Mouse (Mus musculus): ENCODE measurements at regions not wholly inside any gene's neighbourhood (a gene's known extent, or its start where the extent isn't known, plus 50 kb on each side); places are given as distances from the start of the nearest gene placed in this dataset.
"Not testable (repeated sequence)": the region's sequence is repeated elsewhere in the genome, so short reads cannot be mapped to it uniquely, and the experiment has no call there.

DNA sequence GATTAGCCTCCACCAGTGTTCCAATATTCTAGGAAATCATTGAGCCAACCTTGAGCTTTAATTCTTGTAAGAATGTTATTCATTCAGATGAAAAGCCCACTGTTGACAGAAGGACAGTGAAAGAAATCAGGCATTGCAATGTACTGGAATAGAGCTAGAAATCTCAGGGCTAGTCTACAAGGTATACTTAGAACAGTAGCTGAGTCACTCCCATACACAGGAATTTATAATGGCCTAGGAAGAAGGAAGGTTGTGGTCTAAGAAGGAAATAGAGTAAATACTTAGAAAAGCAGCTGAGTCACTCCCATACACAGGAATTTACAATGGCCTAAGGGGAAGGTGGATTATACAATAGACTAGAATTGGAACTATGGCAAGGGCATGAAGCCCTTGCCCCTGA is 174.6 kb downstream of the Fam181b start:
- not testable (repeated sequence) for DNase-seq (ENCODE audit: low spot score)

DNA sequence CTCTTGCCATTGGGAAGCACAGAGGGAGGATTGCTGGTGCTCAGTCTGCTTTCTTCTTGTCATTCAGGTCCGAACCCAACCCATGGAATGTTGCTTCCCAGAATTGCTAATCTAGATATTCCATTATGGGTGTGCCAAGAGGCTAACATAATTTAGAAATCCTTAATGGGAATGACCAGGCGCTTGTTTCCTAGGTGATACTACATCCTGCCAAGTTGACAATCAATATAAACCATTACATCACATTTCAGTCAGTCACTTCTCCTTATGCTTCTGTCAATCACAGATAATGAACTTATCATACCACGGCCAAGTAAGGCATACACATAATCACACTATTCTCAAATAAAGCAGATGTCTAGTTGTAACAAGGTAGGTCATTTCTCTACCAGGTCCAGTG is 206.1 kb downstream of the Fam181b start:
- DNase-seq (ENCODE audit: low spot score) = no peak

DNA sequence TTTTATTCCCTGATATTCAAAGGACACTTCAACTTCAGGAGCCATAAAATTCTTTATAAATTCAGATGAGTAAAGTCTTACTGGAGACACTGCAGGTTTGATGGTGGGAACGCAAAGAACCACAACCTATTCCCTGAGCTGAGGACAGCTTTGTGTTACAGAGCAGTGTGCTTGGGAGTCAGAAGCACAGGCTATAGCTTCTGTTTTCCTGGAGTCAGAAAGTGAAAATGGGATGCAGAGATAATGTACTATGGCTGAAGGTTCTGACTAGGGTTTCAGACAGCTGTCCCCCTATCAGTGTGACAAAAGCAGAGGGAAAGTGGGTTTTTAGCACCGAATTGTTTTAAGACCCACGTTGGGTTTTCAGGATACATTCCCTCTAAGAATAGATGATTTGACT is 211.8 kb downstream of the Fam181b start:
- no peak for DNase-seq (ENCODE audit: low spot score)

DNA sequence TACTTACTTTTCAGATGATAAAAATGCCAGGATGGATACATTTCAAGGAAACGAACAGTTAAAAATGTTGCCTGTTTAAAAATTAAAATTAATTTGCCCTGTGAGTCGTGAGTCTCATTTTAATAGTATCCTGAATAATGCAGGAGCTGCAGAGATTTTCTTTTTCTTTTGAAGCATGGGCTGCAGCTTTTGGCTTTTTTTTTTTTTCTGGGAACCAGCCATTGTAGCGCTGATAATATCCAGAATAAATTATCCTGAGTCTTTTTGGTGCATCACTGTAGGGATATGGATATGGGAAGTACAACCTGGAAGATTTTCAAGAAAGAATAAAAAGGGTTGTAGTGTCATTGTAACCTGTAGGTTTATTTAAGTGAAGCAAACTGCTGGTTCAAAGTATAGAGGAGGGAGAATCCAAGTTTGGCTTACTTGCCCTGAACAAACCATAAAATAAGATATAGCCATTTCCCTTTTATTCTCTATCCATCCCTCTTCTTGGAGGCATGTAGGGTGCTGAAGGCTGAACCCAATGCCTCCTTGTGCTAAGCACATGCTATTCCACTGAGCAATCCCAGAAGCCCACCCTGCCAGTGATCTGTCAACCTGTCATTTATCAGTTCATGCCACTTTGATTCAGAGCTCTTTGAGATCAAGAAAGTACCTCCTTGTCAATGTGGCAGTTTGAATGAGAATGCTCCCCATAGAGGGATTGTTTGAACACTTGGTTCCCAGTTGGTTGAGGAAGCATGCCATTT is 212.5 kb downstream of the Fam181b start:
- DNase-seq (ENCODE audit: low spot score) = no peak

DNA sequence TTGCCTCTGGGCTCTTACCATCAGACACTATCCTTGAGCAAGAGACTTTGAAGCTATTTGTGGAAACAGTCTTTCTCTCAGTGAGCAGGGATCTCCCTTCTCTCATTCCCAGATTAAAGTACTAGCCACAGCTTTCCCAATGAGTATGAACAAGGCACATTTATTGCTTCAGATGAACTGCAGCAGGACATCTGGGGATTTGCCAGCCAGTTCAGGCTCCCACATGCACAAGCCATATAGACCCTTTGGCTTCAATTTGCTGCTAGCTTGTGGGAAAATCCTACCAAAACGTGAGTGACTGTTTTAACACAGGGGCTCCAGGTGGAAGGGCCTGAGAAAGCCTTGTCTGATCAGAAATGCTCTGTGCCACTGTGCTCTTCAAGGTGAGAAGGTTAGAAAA is 233.1 kb downstream of the Fam181b start:
- no peak for DNase-seq (ENCODE audit: low spot score)

DNA sequence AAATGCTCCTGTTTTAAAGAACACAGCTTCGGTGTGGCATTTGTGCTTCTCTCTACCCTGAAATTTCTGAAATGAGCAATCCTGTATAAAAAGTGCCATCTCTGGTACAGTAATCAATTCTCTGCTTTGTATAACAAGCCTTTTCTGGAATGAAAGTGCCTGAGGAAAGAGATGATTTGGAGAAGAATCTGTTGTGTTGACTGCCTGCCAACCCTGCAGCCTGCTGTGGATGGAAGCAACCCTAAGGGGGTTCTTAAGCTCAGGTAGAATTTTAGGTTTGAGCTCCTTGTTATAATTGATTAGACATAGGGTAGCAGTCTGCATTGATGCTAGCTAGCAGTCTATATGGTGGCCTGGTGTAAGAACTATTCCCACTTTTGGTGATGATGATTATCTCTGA is 251.7 kb downstream of the Fam181b start:
- peak; percentile 21 for DNase-seq (ENCODE audit: low spot score)

DNA sequence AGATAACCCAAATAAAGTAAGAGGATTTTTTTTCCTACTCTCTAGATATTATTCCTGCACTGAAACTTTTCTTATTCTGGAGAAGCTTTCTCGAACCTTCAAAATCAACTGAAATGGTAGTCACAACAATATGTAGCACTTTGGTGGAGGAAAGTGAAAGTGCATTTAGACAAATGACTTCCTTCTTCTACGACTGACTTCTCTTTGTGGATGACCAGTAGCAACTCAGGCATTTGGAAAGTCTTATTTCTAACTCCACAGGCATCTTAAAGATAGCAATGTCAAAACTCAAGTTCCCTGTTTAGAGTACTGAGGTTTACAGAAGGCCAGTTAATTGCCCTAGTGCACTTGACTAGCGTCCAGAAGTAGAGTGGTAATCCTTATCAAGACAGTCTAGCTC is 252.5 kb downstream of the Fam181b start:
- no peak for DNase-seq (ENCODE audit: low spot score)

DNA sequence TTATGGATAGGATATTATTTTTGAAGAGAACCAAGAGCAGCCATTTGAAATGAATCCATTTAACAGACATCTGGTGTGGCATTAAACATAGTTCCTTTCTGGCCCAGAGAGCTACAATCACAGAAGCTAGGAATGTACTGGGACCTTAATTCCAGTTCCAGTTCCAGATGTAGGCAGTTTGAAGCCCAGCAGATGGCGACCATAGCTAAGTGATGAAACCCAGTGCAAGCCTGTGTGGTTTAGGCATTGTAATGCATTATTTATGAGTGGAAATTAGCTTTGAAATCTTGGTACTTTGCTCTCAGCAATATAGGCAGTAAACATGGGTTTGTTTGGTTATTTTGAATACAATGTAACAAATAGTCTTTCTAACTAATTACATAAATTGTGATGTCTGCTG is 256.8 kb downstream of the Fam181b start:
- peak; percentile 50 for DNase-seq (ENCODE audit: low spot score)

Data from layer of hippocampus, adult 11-12 months (tissue).